Mouse (Mus musculus) midbrain, embryonic 14.5 days (tissue): ENCODE results near the gene Nckap5. TPM values are rescaled to one million over a fixed set of nuclear protein-coding genes. Genes with fewer than 3 reads are reported as not detected.

Experiments
- ATAC-seq: fragments of 200-750 bp; cut with Nextera tagmentation; 2 replicates; pipeline ENCODE4 v1.8.0; 2017; ENCODE audit warnings: moderate number of reproducible peaks, moderate library complexity; ENCODE audit not compliant: low FRiP score, low TSS enrichment
- DNase-seq: peaks from one replicate; pipeline ENCODE4 v3.0.0-alpha.2; 2015
- H3K27ac ChIP-seq: fragments of 300-500 bp; sonication (generic); replicated peaks from 2 replicates; pipeline ENCODE4 v1.5.1; 2014; ENCODE audit warnings: mild to moderate bottlenecking, low read depth, low read length, moderate library complexity
- H3K27me3 ChIP-seq: fragments of 300-500 bp; sonication (generic); 2 replicates; pipeline ENCODE4 v1.6.1; 2014; ENCODE audit warnings: low read length, control low read depth, mixed read lengths; ENCODE audit not compliant: control insufficient read depth, insufficient read depth
- H3K36me3 ChIP-seq: fragments of 300-500 bp; sonication (generic); 2 replicates; pipeline ENCODE4 v1.6.1; 2014; ENCODE audit warnings: low read length, control low read depth; ENCODE audit not compliant: control insufficient read depth, insufficient read depth
- H3K4me1 ChIP-seq: fragments of 300-500 bp; sonication (generic); 2 replicates; pipeline ENCODE4 v1.6.1; 2014; ENCODE audit warnings: mild to moderate bottlenecking, antibody characterized with exemption, low read length, control low read depth; ENCODE audit not compliant: control insufficient read depth, insufficient read depth
- H3K4me2 ChIP-seq: fragments of 300-500 bp; sonication (generic); 2 replicates; pipeline ENCODE4 v1.6.1; 2014; ENCODE audit warnings: mild to moderate bottlenecking, low read length, moderate library complexity
- H3K4me3 ChIP-seq: fragments of 300-500 bp; sonication (generic); replicated peaks from 2 replicates; pipeline ENCODE4 v1.5.1; 2014; ENCODE audit warnings: low read depth, low read length
- H3K9ac ChIP-seq: fragments of 300-500 bp; sonication (generic); replicated peaks from 2 replicates; pipeline ENCODE4 v1.6.1; 2014; ENCODE audit warnings: mild to moderate bottlenecking, low read length, moderate library complexity
- H3K9me3 ChIP-seq: fragments of 300-500 bp; sonication (generic); 2 replicates; pipeline ENCODE4 v1.6.1; 2016; ENCODE audit warnings: low read length, control low read depth, mixed read lengths; ENCODE audit not compliant: control insufficient read depth
- WGBS: fragments of 180-500 bp; shearing (Covaris S2); extraction: QIAGEN DNeasy Blood & Tissue Kit; methylation state at CpG from one replicate; pipeline ENCODE4 v1.1.7; 2014; 5-methylcytosine and 5-hydroxymethylcytosine counted together
- polyA plus RNA-seq: library from polyadenylated mRNA; unstranded; fragments of >200 nt; fragmentation: Nextera tagmentation; extraction: Ambion mirVana; gene quantifications from 2 replicates; pipeline ENCODE4 v1.2.1, GENCODE M21; 2014

Gene Nckap5
- polyA plus RNA-seq, 1 experiment from 2014 or later = 14.6 TPM

DNA sequence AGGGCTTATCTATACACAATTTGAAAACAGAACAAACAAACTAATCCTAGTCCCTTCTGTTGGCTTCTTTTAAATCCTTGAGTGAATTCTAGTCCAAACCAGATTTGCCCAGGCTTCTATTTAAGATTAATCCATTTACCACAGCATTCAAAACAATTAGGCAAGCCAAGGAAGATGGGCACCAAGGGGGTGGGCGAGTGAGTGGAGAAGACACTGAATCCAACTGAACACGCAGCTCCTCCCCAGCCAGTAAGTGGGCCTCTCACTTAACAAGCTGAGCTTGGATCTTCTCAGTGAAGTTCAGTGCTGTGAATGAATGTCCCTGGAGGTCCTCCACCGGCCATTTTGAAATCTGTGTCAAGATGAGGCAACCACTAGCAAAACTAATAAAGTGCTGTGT is 239.7 kb downstream of the Nckap5 start:
- no peak overlapping the region for H3K4me3 ChIP-seq
- H3K4me1 ChIP-seq = no peaks in the 10 kb centered on the region
- no peaks in the 10 kb centered on the region for H3K9me3 ChIP-seq
- no peak overlapping the region for H3K9ac ChIP-seq
- DNase-seq (peak; percentile 46), ATAC-seq (no peak)
- H3K27me3 ChIP-seq = no peaks in the 10 kb centered on the region
- no peaks in the 10 kb centered on the region for H3K36me3 ChIP-seq
- WGBS = 32% methylated on average over 3 of the region's 3 CpGs
- no peak overlapping the region for H3K4me2 ChIP-seq
- H3K27ac ChIP-seq = no peak overlapping the region

DNA sequence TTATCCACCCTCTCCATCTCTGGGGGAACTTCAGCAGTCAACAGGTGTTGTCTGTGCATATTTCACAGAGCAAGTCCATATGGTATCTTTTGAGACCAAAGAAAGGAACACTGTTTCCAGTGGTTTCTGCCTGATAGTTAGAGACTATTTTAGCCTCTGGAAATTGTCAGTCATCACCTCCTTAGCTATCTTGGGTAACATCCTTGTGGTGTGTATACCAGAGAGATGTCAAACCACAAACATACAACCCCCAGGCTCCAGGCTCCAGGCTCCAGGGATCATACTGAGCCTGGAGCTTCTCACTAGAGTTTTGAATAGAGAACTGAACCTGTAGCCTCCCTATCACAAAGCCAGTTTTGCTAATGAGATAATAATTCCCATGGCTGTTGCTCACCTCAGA is 252.4 kb downstream of the Nckap5 start:
- H3K27ac ChIP-seq = no peak overlapping the region
- no peak for ATAC-seq
- no peak overlapping the region for H3K4me3 ChIP-seq

DNA sequence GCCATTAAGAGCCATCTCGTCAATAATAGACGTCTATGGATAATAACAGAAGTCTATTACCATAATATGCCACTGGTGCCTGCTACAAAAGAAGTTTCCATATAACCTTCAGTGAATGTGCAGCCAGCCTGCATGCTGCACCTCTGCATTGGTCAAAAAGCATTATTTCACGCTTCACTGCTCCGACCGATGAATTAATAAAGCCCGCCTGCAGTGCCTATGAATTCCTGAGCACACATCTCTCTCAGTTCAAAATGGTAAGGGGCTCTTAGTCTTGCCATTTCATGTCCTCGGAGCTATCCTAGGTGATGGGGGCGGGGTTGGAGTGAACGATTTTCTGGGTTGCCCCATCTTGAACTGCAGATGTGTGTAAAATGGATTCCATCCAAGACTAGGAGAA is 256.3 kb downstream of the Nckap5 start:
- Histone ChIP-seq H3K27ac (peak overlapping the region; percentile 50; the same call in 1 of the 2 replicates), H3K36me3 (no peaks in the 10 kb centered on the region), H3K4me3 (no peak overlapping the region), H3K9me3 (no peaks in the 10 kb centered on the region), H3K27me3 (no peaks in the 10 kb centered on the region), H3K9ac (no peak overlapping the region), H3K4me2 (peak overlapping the region; percentile 3; the same call in 1 of the 2 replicates), H3K4me1 (peaks cover 27% of the 10 kb centered on the region)
- 27% methylated on average over 9 of the region's 9 CpGs for WGBS
- peak; percentile 51 for ATAC-seq
- peak; percentile 70 for DNase-seq

More for the DNA sequence above, 252.4 kb downstream of the Nckap5 start:
- Histone ChIP-seq H3K9me3 (no peaks in the 10 kb centered on the region), H3K27me3 (no peaks in the 10 kb centered on the region), H3K4me1 (peaks cover 15% of the 10 kb centered on the region), H3K36me3 (no peaks in the 10 kb centered on the region), H3K9ac (no peak overlapping the region), H3K4me2 (no peak overlapping the region)
- no peak for DNase-seq

DNA sequence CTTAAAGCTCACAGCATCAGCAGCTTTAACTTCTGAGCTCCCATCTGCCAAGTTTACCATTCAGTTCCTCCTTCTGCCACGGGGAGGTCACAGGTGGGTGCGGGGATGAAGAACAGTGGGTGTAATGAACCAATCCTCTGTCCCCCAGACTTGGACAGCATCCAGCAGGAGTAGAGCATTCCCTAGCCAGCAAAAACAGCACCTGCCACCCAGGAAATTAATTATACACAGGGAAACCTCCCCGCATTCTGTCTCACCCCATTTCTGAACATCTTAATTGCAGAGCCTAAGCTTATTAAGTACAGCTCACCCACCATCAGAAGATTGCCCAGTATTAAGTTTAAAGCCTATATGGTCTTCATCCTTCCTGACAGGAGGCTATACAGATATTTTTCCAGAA is 256.9 kb downstream of the Nckap5 start:
- Histone ChIP-seq H3K36me3 (no peaks in the 10 kb centered on the region), H3K27ac (no peak overlapping the region), H3K4me2 (no peak overlapping the region), H3K4me1 (peaks cover 27% of the 10 kb centered on the region), H3K4me3 (no peak overlapping the region), H3K27me3 (no peaks in the 10 kb centered on the region), H3K9ac (no peak overlapping the region), H3K9me3 (no peaks in the 10 kb centered on the region)
- ATAC-seq (peak; percentile 80), DNase-seq (peak; percentile 78)
- 7% methylated on average over 3 of the region's 3 CpGs for WGBS

DNA sequence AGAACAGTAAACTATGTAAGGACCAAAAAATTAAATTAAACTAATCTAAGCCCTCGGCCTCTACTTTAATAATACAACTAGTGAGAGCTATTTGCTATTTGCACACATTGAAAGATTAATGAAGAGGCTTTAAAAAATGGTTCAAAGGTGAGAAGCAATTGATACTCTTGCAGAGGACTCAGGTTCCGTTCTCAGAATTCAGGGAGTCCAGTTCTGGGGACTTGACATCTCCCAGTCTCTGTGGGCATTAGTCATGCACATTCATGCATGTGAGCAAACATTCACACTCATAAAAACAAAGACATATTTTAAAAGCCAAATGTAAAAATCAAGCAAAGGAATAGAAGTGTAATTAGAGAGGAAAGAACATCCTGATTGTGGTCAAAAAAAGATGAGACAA is 257.5 kb downstream of the Nckap5 start:
- Histone ChIP-seq H3K9ac (no peak overlapping the region), H3K27me3 (no peaks in the 10 kb centered on the region), H3K4me2 (no peak overlapping the region), H3K36me3 (no peaks in the 10 kb centered on the region), H3K4me3 (no peak overlapping the region), H3K9me3 (no peaks in the 10 kb centered on the region), H3K27ac (no peak overlapping the region), H3K4me1 (peaks cover 27% of the 10 kb centered on the region)
- 77% methylated on average over 2 of the region's 2 CpGs for WGBS
- DNase-seq (no peak), ATAC-seq (no peak)

DNA sequence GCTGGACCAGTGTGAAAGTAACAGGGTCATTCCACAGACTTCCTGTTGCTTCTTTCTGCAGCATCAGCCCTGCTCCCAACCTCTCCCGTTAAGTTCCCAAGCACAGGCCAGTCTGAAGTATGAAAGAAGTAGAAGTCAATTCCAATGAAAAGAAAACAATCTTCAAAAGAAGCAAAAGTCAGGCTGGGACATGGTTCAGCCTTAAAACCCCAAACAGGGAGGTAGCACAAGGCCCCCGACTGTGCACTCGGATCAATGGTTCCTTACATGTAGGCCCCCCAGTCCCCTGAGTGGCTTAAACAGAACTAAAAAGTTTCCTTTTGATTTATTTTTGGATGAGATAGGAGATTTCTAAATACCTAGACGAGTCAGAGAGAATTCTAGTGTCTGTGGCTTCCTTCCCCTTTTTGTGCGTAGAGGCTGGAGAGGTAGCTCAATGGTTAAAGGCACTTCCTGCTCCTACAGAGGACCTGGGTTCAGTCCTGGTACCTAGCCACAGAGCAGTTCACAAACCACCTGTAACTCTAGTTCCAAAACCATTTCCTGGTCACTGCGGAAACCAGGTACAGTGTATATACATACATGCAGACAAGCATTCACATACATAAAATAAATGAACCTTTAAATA is 260.9 kb downstream of the Nckap5 start:
- no peak overlapping the region for H3K4me2 ChIP-seq
- WGBS = 77% methylated on average over 6 of the region's 6 CpGs
- no peak overlapping the region for H3K4me3 ChIP-seq
- no peaks in the 10 kb centered on the region for H3K36me3 ChIP-seq
- ATAC-seq (no peak), DNase-seq (no peak)
- H3K4me1 ChIP-seq = peaks cover 34% of the 10 kb centered on the region
- H3K27ac ChIP-seq = no peak overlapping the region
- H3K27me3 ChIP-seq = no peaks in the 10 kb centered on the region
- H3K9me3 ChIP-seq = no peaks in the 10 kb centered on the region
- H3K9ac ChIP-seq = no peak overlapping the region

DNA sequence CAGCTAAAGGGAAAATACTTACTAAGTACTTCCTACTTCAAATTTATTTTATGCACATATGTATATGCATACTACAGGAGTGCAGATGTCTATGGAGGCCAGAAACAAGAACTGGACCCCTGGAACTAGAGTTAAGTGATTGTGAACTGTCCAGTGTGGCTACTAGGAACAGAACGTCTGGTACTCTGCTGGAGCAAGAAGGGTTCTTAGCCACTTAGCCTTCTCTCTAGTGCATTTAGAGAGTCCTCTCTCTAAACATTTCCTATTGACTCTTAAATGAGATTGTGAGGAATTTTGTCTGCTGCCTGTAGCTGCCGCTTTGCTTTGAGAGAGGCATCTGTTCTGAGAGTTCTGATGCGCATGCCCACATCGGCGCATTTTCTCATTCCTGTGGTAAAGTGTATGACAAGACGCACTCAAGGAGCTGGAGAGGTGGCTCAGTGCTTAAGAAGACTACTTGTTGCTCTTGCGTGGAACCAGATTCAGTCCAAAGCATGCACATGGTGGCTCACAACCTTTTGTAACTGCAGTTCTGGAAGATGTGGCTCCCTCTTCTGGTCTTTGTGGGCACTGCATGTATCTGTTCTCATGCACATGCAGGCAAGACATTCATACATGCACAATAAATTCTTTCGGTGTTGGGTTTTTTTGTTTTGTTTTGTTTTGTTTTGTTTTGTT is 261.9 kb downstream of the Nckap5 start:
- Histone ChIP-seq H3K4me1 (peaks cover 24% of the 10 kb centered on the region), H3K9ac (no peak overlapping the region), H3K27me3 (no peaks in the 10 kb centered on the region), H3K36me3 (no peaks in the 10 kb centered on the region), H3K9me3 (no peaks in the 10 kb centered on the region), H3K4me3 (no peak overlapping the region), H3K27ac (no peak overlapping the region), H3K4me2 (no peak overlapping the region)
- ATAC-seq = no peak
- 92% methylated on average over 8 of the region's 8 CpGs for WGBS
- peak; percentile 55 for DNase-seq

DNA sequence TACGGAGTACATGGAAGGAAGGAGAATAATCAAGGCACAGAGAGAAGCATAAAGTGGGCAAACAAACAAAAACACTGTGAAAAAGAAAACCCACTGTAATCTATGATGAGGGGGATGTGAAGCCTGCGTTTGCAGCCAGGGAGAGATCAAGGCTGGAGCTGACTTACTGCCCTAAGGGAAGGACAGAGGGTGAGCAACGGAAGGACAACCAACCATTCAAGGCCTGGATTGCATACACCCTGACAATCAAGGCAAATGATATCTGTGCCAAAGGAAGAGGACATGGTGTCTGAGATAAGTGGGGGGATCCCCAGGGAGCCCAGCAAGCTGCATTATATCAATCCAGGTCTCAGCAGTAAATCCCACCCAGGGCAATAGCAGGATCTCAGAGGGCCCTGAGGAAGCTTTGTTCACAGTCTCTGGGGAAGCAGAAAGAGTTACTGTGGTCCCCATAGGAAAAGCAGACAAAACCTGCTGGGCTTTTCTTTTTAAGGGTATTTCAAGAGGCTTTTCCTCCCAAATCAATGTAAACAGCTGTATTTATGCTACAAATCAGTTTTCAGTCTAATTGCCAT is 265.4 kb downstream of the Nckap5 start:
- Histone ChIP-seq H3K9me3 (no peaks in the 10 kb centered on the region), H3K27me3 (no peaks in the 10 kb centered on the region), H3K36me3 (no peaks in the 10 kb centered on the region), H3K4me1 (peaks cover 9% of the 10 kb centered on the region), H3K27ac (0 out of 2 replicates have a peak overlapping the region, but pooled peaks have one; percentile 21), H3K4me3 (no peak overlapping the region), H3K4me2 (no peak overlapping the region), H3K9ac (no peak overlapping the region)
- 40% methylated on average over 3 of the region's 3 CpGs for WGBS
- DNase-seq (peak; percentile 53), ATAC-seq (no peak)

DNA sequence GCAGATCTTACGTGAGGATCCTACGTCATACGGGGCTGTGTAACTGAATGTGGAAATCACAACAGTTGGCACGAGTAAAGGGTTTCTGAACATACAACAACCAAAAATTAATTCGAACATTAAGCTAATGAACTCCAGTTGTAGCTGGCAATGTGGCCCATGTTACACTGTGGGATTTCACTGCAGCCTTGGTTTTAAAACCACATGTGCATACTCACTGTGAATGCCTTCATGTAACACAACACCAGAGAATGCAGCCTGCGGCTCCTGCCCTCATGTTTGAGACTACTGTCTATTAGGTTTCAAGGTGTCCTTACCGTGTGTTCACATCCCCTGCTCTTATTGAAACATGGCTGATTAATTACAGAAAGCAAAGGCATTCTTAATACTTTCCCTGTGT is 269.7 kb downstream of the Nckap5 start:
- H3K4me3 ChIP-seq = no peak overlapping the region
- ATAC-seq (no peak), DNase-seq (no peak)
- no peak overlapping the region for H3K4me2 ChIP-seq
- no peak overlapping the region for H3K27ac ChIP-seq
- no peaks in the 10 kb centered on the region for H3K9me3 ChIP-seq
- H3K27me3 ChIP-seq = no peaks in the 10 kb centered on the region
- 80% methylated on average over 7 of the region's 7 CpGs for WGBS
- H3K36me3 ChIP-seq = no peaks in the 10 kb centered on the region
- H3K4me1 ChIP-seq = peaks cover 18% of the 10 kb centered on the region; the same call in 1 of the 2 replicates
- no peak overlapping the region for H3K9ac ChIP-seq
